Mouse (Mus musculus): Measurements from ENCODE around the gene Pla2g4c.

Pla2g4c gene

GRCm38 (mm10) chr7:13380588-13380987, 56.1 kb downstream of the Pla2g4c start:
- no peak for DNase-seq (ENCODE audit: low spot score in 2 of 2)

- no peak for DNase-seq (ENCODE audit: low spot score in 2 of 2)
Measured at GRCm38 (mm10) chr7:13397832-13398231, 73.4 kb downstream of the Pla2g4c start, which contains the start of gene Cabp5. TSS of gene Cabp5 (plus strand) at chr7:13398132.

Data from thymus, postnatal 10 days (tissue).